Mouse (Mus musculus) E14TG2a.4 (cell line): ENCODE results near the gene Cks2.

Experiments used
- H3K27me3 ChIP-seq: 2 replicates; pipeline ENCODE4 v1.6.1; 2014; ENCODE audit warnings: low read length, control low read depth; ENCODE audit not compliant: insufficient read depth
- H3K36me3 ChIP-seq: 2 replicates; pipeline ENCODE4 v1.6.1; 2014; ENCODE audit warnings: low read length, control low read depth; ENCODE audit not compliant: insufficient read depth
- H3K4me1 ChIP-seq: replicated peaks from 2 replicates; pipeline ENCODE4 v1.6.1; 2014; ENCODE audit warnings: low read depth, low read length, control low read depth
- H3K4me3 ChIP-seq: replicated peaks from 2 replicates; pipeline ENCODE4 v1.5.1; 2014; ENCODE audit warnings: mild to moderate bottlenecking, low read length
- H3K9me3 ChIP-seq: 2 replicates; pipeline ENCODE4 v1.6.1; 2014; ENCODE audit warnings: low read length, control low read depth
- CTCF ChIP-seq: conservative IDR thresholded peaks from 2 replicates; pipeline ENCODE4 v1.5.1; 2014; ENCODE audit warnings: low read length
- NANOG ChIP-seq: IDR thresholded peaks from 2 replicates; pipeline ENCODE4 v1.6.1; 2014; ENCODE audit warnings: borderline replicate concordance, low read length, mixed read lengths
- POU5F1 ChIP-seq: IDR thresholded peaks from 2 replicates; pipeline ENCODE4 v1.6.1; 2014; ENCODE audit warnings: low read length, borderline replicate concordance

Cks2 gene

DNA sequence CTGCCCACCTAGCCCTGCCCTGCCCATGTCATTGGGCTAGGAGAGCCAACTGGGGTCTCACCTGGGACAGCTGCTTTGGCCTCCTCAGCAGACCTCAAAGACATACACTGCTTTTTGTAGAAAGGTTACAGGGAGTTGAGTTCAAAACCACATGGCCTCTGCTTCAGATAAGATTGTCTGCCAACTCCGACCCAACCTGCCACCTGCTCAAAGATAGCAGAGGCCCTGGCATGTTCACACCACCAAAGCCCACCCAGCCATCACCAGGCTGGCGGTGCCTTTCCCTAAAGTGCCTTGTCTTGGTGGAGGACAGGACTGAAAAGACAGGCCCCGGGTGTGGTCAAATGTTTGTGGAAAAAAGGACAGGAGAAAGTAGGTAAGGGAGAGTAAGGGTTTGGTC, 53.3 kb downstream of the Cks2 start:
- Histone ChIP-seq H3K4me1 (peaks cover 10% of the 10 kb centered on the region), H3K36me3 (peaks cover 34% of the 10 kb centered on the region), H3K4me3 (no peak overlapping the region), H3K27me3 (no peaks in the 10 kb centered on the region), H3K9me3 (peaks cover 8% of the 10 kb centered on the region)
- no peak for TF ChIP-seq POU5F1
- TF ChIP-seq CTCF: no peak
- no peak for TF ChIP-seq NANOG
